Mouse (Mus musculus): ENCODE measurements around the gene Gm42372. TPM values are rescaled to one million over a fixed set of nuclear protein-coding genes. Genes with fewer than 3 reads are reported as not detected.

Gm42372 gene
- polyA plus RNA-seq, 1 experiment from 2014 or later: 0.06 TPM

- ATAC-seq (ENCODE audit: insufficient read depth): no peak
- Histone ChIP-seq H3K9me3 (replicated peaks) (no peaks in the 10 kb centered on the region), H3K27me3 (no peaks in the 10 kb centered on the region), H3K4me3 (replicated peaks) (no peak overlapping the region), H3K36me3 (replicated peaks) (no peaks in the 10 kb centered on the region), H3K4me2 (no peak overlapping the region), H3K27ac (replicated peaks) (no peak overlapping the region), H3K9ac (no peak overlapping the region), H3K4me1 (replicated peaks) (peaks cover 4% of the 10 kb centered on the region; the same call in 1 of the 2 replicates)
- 30% methylated on average over 3 of the region's 3 CpGs for WGBS (ENCODE audit: insufficient replicate concordance)
Observed at GRCm38 (mm10) chr7:16971160-16971559, 11.7 kb upstream of the Gm42372 start.

GRCm38 (mm10) chr7:16974018-16974417 is 8.9 kb upstream of the Gm42372 start:
- whole genome bisulfite sequencing (ENCODE audit: insufficient replicate concordance): 44% methylated on average over 6 of the region's 6 CpGs
- ATAC-seq (ENCODE audit: insufficient read depth): no peak

GRCm38 (mm10) chr7:16976298-16976697 is 6.6 kb upstream of the Gm42372 start:
- Histone ChIP-seq H3K27ac (replicated peaks) (no peak overlapping the region), H3K9ac (no peak overlapping the region), H3K4me3 (replicated peaks) (no peak overlapping the region), H3K27me3 (no peaks in the 10 kb centered on the region), H3K4me1 (replicated peaks) (peaks cover 33% of the 10 kb centered on the region), H3K4me2 (no peak overlapping the region), H3K9me3 (replicated peaks) (no peaks in the 10 kb centered on the region), H3K36me3 (replicated peaks) (no peaks in the 10 kb centered on the region)
- ATAC-seq (ENCODE audit: insufficient read depth): no peak
- 67% methylated on average over 8 of the region's 8 CpGs for WGBS (ENCODE audit: insufficient replicate concordance)

More at GRCm38 (mm10) chr7:16974018-16974417, 8.9 kb upstream of the Gm42372 start:
- H3K4me3 ChIP-seq (replicated peaks): no peak overlapping the region
- H3K27ac ChIP-seq (replicated peaks): no peak overlapping the region
- no peaks in the 10 kb centered on the region for H3K27me3 ChIP-seq
- H3K36me3 ChIP-seq (replicated peaks): no peaks in the 10 kb centered on the region
- H3K4me2 ChIP-seq: no peak overlapping the region
- no peak overlapping the region for H3K9ac ChIP-seq
- no peaks in the 10 kb centered on the region for H3K9me3 ChIP-seq (replicated peaks)
- H3K4me1 ChIP-seq (replicated peaks): peaks cover 20% of the 10 kb centered on the region

DNA sequence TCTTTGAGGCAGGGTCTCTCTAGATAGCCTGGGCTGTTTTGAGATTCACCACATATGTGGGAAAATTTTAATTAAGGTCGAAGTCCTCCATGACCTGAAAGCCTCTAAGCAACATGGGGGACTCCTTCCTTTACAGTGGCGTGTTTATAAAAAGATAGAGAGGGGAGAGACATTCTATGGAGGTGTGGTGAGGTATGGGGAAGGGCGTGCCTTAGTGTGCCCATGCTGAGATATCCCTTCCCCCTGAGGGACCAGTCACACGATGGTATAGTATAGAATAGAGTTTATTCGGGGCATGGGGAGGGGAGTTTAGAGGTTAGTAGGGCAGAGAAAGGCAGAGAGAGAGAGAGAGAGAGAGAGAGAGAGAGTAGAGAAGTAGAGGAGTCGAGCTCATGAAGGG is 4.7 kb upstream of the Gm42372 start:
- Histone ChIP-seq H3K36me3 (replicated peaks) (no peaks in the 10 kb centered on the region), H3K27ac (replicated peaks) (peak overlapping the region; percentile 29), H3K9ac (no peak overlapping the region), H3K4me3 (replicated peaks) (no peak overlapping the region), H3K4me2 (peak overlapping the region; percentile 46), H3K9me3 (replicated peaks) (no peaks in the 10 kb centered on the region), H3K4me1 (replicated peaks) (peaks cover 33% of the 10 kb centered on the region), H3K27me3 (no peaks in the 10 kb centered on the region)
- ATAC-seq (ENCODE audit: insufficient read depth): peak; percentile 87
- WGBS (ENCODE audit: insufficient replicate concordance): 32% methylated on average over 6 of the region's 6 CpGs

DNA sequence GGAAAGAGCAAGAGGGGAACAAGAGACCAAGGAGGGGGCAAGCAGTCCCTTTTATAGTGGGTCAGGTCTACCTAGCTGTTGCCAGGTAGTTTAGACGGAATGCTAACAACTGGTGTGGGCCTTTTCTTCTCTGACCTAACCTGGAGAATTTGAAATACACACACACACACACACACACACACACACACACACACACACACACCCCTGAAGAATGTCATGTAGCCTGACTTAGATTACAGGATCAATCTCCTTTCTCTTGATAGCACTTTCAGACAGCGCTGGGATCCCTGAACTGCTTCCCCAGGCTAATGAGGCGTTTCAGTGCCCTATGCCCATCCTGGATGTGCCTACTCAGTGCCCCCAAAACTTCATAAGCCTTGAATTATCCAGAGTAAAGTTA is 4.3 kb upstream of the Gm42372 start:
- Histone ChIP-seq H3K4me2 (peak overlapping the region; percentile 46), H3K27me3 (no peaks in the 10 kb centered on the region), H3K4me3 (replicated peaks) (no peak overlapping the region), H3K36me3 (replicated peaks) (no peaks in the 10 kb centered on the region), H3K4me1 (replicated peaks) (peaks cover 33% of the 10 kb centered on the region), H3K9ac (no peak overlapping the region), H3K9me3 (replicated peaks) (no peaks in the 10 kb centered on the region), H3K27ac (replicated peaks) (0 out of 2 replicates have a peak overlapping the region, but pooled peaks have one; percentile 29)
- ATAC-seq (ENCODE audit: insufficient read depth): peak; percentile 56
- 66% methylated on average over 3 of the region's 3 CpGs for WGBS (ENCODE audit: insufficient replicate concordance)

DNA sequence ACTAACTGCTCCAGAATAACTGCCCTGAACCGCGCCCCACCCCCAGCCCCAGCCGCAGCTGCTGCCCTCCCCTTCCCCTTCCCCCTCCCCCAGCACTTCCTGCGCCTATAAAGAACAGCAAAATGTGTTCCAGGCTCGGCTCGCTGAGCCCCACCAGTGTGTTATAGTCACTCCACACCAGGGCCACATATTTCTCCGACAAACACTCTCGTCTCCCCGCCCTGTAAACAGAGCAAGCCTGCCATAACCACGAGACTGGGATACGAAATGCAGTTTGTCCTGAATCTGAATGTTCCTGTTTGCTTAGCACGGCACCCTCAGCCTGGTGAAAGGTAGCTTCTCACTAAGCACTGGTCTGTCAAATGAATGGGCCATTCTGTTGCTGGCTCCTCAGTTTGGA is 2.5 kb upstream of the Gm42372 start:
- H3K4me1 ChIP-seq (replicated peaks): peaks cover 30% of the 10 kb centered on the region
- no peaks in the 10 kb centered on the region for H3K9me3 ChIP-seq (replicated peaks)
- peak; percentile 30 for ATAC-seq (ENCODE audit: insufficient read depth)
- no peaks in the 10 kb centered on the region for H3K36me3 ChIP-seq (replicated peaks)
- H3K4me2 ChIP-seq: peak overlapping the region; percentile 61
- H3K27me3 ChIP-seq: no peaks in the 10 kb centered on the region
- H3K9ac ChIP-seq: peak overlapping the region; percentile 50
- peak overlapping the region; percentile 72; the same call in 1 of the 2 replicates for H3K27ac ChIP-seq (replicated peaks)
- under 1% methylated on average over 12 of the region's 12 CpGs for WGBS (ENCODE audit: insufficient replicate concordance)
- peak overlapping the region; percentile 36 for H3K4me3 ChIP-seq (replicated peaks)

- no peak overlapping the region for H3K27ac ChIP-seq (replicated peaks)
- H3K9ac ChIP-seq: no peak overlapping the region
- peaks cover 10% of the 10 kb centered on the region for H3K4me1 ChIP-seq (replicated peaks)
- H3K4me3 ChIP-seq (replicated peaks): no peak overlapping the region
- H3K4me2 ChIP-seq: no peak overlapping the region
- WGBS (ENCODE audit: insufficient replicate concordance): 60% methylated on average over 7 of the region's 7 CpGs
- H3K36me3 ChIP-seq (replicated peaks): no peaks in the 10 kb centered on the region
- H3K27me3 ChIP-seq: no peaks in the 10 kb centered on the region
- ATAC-seq (ENCODE audit: insufficient read depth): no peak
- no peaks in the 10 kb centered on the region for H3K9me3 ChIP-seq (replicated peaks)
Observed at GRCm38 (mm10) chr7:16987541-16988149, 4.8 kb downstream of the Gm42372 start.

DNA sequence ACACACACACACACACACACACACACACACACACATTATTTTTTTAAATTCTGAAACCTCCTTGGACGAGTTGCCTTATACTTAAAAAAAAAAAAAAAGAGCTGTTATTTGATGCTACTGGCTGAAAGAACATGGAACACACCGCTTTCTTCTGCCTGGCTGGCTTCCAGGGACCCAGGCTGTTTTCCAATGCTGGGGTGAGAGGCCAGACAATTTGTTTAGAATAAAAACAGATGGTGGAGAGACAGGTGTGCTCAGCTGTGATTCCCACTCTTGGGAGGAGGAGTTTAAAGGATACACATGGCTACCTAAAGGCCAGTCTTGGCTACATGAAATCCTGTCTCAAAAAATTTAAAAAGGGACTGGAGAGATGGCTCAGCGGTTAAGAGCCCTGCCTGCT is 5.5 kb downstream of the Gm42372 start:
- H3K36me3 ChIP-seq (replicated peaks): no peaks in the 10 kb centered on the region
- 65% methylated on average over 3 of the region's 3 CpGs for WGBS (ENCODE audit: insufficient replicate concordance)
- H3K27ac ChIP-seq (replicated peaks): no peak overlapping the region
- peaks cover 12% of the 10 kb centered on the region for H3K4me1 ChIP-seq (replicated peaks)
- no peak overlapping the region for H3K9ac ChIP-seq
- H3K27me3 ChIP-seq: peaks cover under 1% of the 10 kb centered on the region; the same call in 1 of the 2 replicates
- H3K4me2 ChIP-seq: no peak overlapping the region
- no peak overlapping the region for H3K4me3 ChIP-seq (replicated peaks)
- no peak for ATAC-seq (ENCODE audit: insufficient read depth)
- H3K9me3 ChIP-seq (replicated peaks): no peaks in the 10 kb centered on the region

DNA sequence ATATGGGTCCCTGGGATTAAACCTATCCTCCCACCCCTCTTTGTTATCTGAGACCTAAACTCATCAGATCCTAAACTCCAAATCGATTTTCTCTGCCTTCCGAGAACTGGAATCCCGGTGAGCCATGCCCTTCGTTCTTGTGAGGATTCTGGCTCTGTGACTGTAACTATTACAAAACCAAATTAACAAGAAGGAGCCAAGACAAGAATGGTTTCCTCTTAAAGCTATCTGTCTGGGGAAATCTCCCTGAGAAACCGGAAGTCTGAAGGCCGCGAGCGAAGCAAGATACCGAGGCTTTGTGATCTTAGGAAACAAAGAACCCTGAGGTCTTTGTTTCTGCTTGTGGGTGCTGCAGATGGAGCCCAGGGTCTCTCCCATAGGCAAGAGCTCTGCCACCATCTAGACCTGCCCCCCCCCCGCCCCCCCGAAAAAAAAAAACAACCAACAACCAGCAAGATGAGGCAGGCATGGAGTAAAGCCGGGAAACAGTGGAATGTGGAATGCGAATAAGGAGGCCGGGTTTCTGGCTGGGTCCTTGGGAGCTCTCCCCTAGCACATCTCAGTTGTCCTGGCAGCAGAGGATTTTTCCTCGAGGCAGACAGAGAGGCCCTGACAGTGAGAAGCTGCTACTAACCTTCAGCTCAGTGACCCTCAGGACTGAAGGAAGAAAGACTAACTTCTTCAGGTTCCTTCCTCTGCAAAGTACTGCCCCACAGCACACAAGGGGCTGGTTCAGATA is 7.3 kb downstream of the Gm42372 start:
- Histone ChIP-seq H3K9me3 (replicated peaks) (no peaks in the 10 kb centered on the region), H3K27me3 (peaks cover 19% of the 10 kb centered on the region), H3K36me3 (replicated peaks) (no peaks in the 10 kb centered on the region), H3K4me2 (peak overlapping the region; percentile 40), H3K27ac (replicated peaks) (peak overlapping the region; percentile 24; the same call in 1 of the 2 replicates), H3K4me1 (replicated peaks) (peaks cover 29% of the 10 kb centered on the region), H3K9ac (no peak overlapping the region; the same call in 1 of the 2 replicates), H3K4me3 (replicated peaks) (no peak overlapping the region; the same call in 1 of the 2 replicates)
- ATAC-seq (ENCODE audit: insufficient read depth): no peak
- WGBS (ENCODE audit: insufficient replicate concordance): 21% methylated on average over 15 of the region's 15 CpGs

GRCm38 (mm10) chr7:16991681-16992450 is 9.0 kb downstream of the Gm42372 start:
- H3K9me3 ChIP-seq (replicated peaks): no peaks in the 10 kb centered on the region
- H3K4me1 ChIP-seq (replicated peaks): peaks cover 41% of the 10 kb centered on the region
- H3K9ac ChIP-seq: no peak overlapping the region
- WGBS (ENCODE audit: insufficient replicate concordance): 55% methylated on average over 18 of the region's 18 CpGs
- peaks cover 23% of the 10 kb centered on the region for H3K27me3 ChIP-seq
- no peak for ATAC-seq (ENCODE audit: insufficient read depth)
- H3K27ac ChIP-seq (replicated peaks): no peak overlapping the region; the same call in 1 of the 2 replicates
- H3K4me2 ChIP-seq: no peak overlapping the region
- no peaks in the 10 kb centered on the region for H3K36me3 ChIP-seq (replicated peaks)
- no peak overlapping the region for H3K4me3 ChIP-seq (replicated peaks)

DNA sequence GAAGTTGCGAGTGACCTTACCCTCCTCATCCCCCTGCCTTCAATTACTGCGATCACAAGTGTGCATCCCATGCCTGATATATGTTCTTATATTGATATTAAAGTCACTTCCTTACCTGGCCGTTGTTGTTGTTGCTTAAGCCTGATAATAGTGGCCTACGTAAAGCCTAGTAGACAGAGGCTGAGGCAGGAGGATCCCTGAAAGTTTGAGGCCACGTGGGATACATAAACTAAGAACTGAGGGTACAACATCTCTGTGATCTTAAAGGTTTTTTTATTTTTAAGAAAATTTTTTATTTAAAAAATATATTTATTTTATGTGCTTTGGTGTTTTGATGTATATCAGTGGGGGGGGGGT is 9.5 kb downstream of the Gm42372 start, which contains the start of gene Ccdc8:
Gene Ccdc8 (plus strand): TSS at position 258 of the 357 bp plus-strand sequence.
- 77% methylated on average over 5 of the region's 5 CpGs for WGBS (ENCODE audit: insufficient replicate concordance)
- Histone ChIP-seq H3K9ac (no peak within 1 kb of the TSS), H3K9me3 (replicated peaks) (no peaks in the 10 kb centered on the region), H3K27ac (replicated peaks) (no peak within 1 kb of the TSS; the same call in 1 of the 2 replicates), H3K4me1 (replicated peaks) (peaks cover 41% of the 10 kb centered on the region), H3K4me3 (replicated peaks) (peak within 1 kb of the TSS; percentile 56), H3K4me2 (peak within 1 kb of the TSS; percentile 64), H3K27me3 (peaks cover 23% of the 10 kb centered on the region), H3K36me3 (replicated peaks) (no peaks in the 10 kb centered on the region)
- no peak for ATAC-seq (ENCODE audit: insufficient read depth)

Measured in liver, embryonic 15.5 days (tissue).